Comparison of ENCODE assay signal across 28 mouse cellular contexts in genomic region chr1:38250246-38250645, GRCm38 (mm10).
"Had no signal": no experiment of that assay in that cellular context is flagged by ENCODE, and none has a peak within 500 bp of the region (broad histone marks: within the 10 kb centered on the region; RNA-seq: fewer than 3 reads in every experiment).

No protein-coding gene starts in this region.

- H3K9ac ChIP-seq: embryonic facial prominence, embryonic 12.5 days; embryonic facial prominence, embryonic 13.5 days; embryonic facial prominence, embryonic 15.5 days; forebrain, embryonic 12.5 days; forebrain, embryonic 13.5 days; forebrain, embryonic 15.5 days; heart, embryonic 12.5 days; heart, embryonic 13.5 days had no signal

- DNase-seq: cerebellum, adult 2 months; cerebellum, adult 8-10 months; cerebellum, adult 9-10 months; cerebellum, adult 9-11 months; cerebellum, postnatal 10 days; cerebellum, postnatal 14 days; cerebellum, postnatal 25 days; cerebellum, postnatal 36 days; embryo, embryonic 11 days; gastrocnemius, postnatal 10 days; gastrocnemius, postnatal 25 days; gastrocnemius, postnatal 36 days; heart, adult 18-20 months; heart, adult 2 months had no signal

- ATAC-seq: forebrain, embryonic 13.5 days; forebrain, embryonic 14.5 days; forebrain, embryonic 15.5 days; forebrain, embryonic 16.5 days had no signal

- H3K4me3 ChIP-seq: embryonic facial prominence, embryonic 12.5 days; embryonic facial prominence, embryonic 13.5 days; embryonic facial prominence, embryonic 15.5 days; erythroblast, embryonic 14.5 days; forebrain, embryonic 10.5 days; forebrain, embryonic 12.5 days; forebrain, embryonic 13.5 days; forebrain, embryonic 15.5 days; heart, adult 2 months; heart, embryonic 10.5 days; heart, embryonic 12.5 days; heart, embryonic 13.5 days had no signal

- H3K9me3 ChIP-seq: embryonic facial prominence, embryonic 12.5 days; embryonic facial prominence, embryonic 13.5 days; embryonic facial prominence, embryonic 15.5 days; forebrain, embryonic 10.5 days; forebrain, embryonic 12.5 days; forebrain, embryonic 13.5 days; forebrain, embryonic 15.5 days; heart, embryonic 10.5 days; heart, embryonic 12.5 days; heart, embryonic 13.5 days had no signal

- H3K4me2 ChIP-seq: embryonic facial prominence, embryonic 12.5 days; embryonic facial prominence, embryonic 13.5 days; embryonic facial prominence, embryonic 15.5 days; forebrain, embryonic 12.5 days; forebrain, embryonic 13.5 days; forebrain, embryonic 15.5 days; heart, embryonic 11.5 days; heart, embryonic 12.5 days; heart, embryonic 13.5 days had no signal

- H3K27ac ChIP-seq: embryonic facial prominence, embryonic 12.5 days; embryonic facial prominence, embryonic 13.5 days; embryonic facial prominence, embryonic 15.5 days; forebrain, embryonic 10.5 days; forebrain, embryonic 12.5 days; forebrain, embryonic 13.5 days; forebrain, embryonic 15.5 days; heart, adult 2 months; heart, embryonic 10.5 days; heart, embryonic 13.5 days had no signal

- H3K27me3 ChIP-seq: embryonic facial prominence, embryonic 12.5 days; embryonic facial prominence, embryonic 13.5 days; embryonic facial prominence, embryonic 15.5 days; forebrain, embryonic 12.5 days; forebrain, embryonic 13.5 days; forebrain, embryonic 15.5 days; heart, embryonic 12.5 days; heart, embryonic 13.5 days had no signal

- H3K4me1 ChIP-seq: forebrain, embryonic 13.5 days had no signal

- H3K36me3 ChIP-seq: embryonic facial prominence, embryonic 12.5 days; embryonic facial prominence, embryonic 15.5 days; forebrain, embryonic 10.5 days; forebrain, embryonic 12.5 days; forebrain, embryonic 15.5 days; heart, embryonic 10.5 days; heart, embryonic 12.5 days; heart, embryonic 13.5 days had no signal
